Mouse (Mus musculus): ENCODE results near the gene Phf2. TPM values are rescaled to one million over a fixed set of nuclear protein-coding genes. Genes with fewer than 3 reads are reported as not detected.

The Phf2 gene
- polyA plus RNA-seq, 1 experiment, result 20.1 TPM

GRCm38 (mm10) chr13:48760855-48761436 lies 110.0 kb downstream of the Phf2 start:
- H3K27me3 ChIP-seq (ENCODE audit: control insufficient read depth, insufficient read depth, insufficient read length), result peaks cover 64% of the 10 kb centered on the region
- no peaks in the 10 kb centered on the region for H3K79me2 ChIP-seq (ENCODE audit: control insufficient read depth, insufficient read depth)
- H3ac ChIP-seq (ENCODE audit: control insufficient read depth, insufficient read length, low read depth), result no peak overlapping the region
- H3K36me3 ChIP-seq (ENCODE audit: control insufficient read depth, insufficient read depth), result no peaks in the 10 kb centered on the region
- no peak overlapping the region for H3K4me3 ChIP-seq (ENCODE audit: insufficient read depth, poor library complexity, severe bottlenecking)
- TF ChIP-seq USF1 (IDR thresholded peaks at IDR 0.05; ENCODE audit: low read depth), result no peak
- no peak for TF ChIP-seq CTCF (IDR thresholded peaks at IDR 0.05; ENCODE audit: control insufficient read depth, insufficient read depth, insufficient read length)
- no peak for TF ChIP-seq FOSL1 (IDR thresholded peaks at IDR 0.05; ENCODE audit: insufficient read depth, low read length, poor library complexity, severe bottlenecking)
- no peak for TF ChIP-seq MYOD1 (IDR thresholded peaks at IDR 0.05; ENCODE audit: control insufficient read depth, insufficient read length, low read depth)
- no peak for TF ChIP-seq CEBPB (IDR thresholded peaks at IDR 0.05; ENCODE audit: low read depth)
- H3K79me3 ChIP-seq (ENCODE audit: low read depth), result no peaks in the 10 kb centered on the region

- Histone ChIP-seq H3K27me3 (ENCODE audit: control insufficient read depth, insufficient read depth, insufficient read length) (peaks cover 62% of the 10 kb centered on the region), H3K79me2 (ENCODE audit: control insufficient read depth, insufficient read depth) (no peaks in the 10 kb centered on the region), H3K4me3 (ENCODE audit: insufficient read depth, poor library complexity, severe bottlenecking) (no peak overlapping the region), H3K36me3 (ENCODE audit: control insufficient read depth, insufficient read depth) (no peaks in the 10 kb centered on the region), H3K79me3 (ENCODE audit: low read depth) (no peaks in the 10 kb centered on the region), H3ac (ENCODE audit: control insufficient read depth, insufficient read length, low read depth) (no peak overlapping the region)
- no peak for TF ChIP-seq FOSL1 (IDR thresholded peaks at IDR 0.05; ENCODE audit: insufficient read depth, low read length, poor library complexity, severe bottlenecking)
- TF ChIP-seq CTCF (IDR thresholded peaks at IDR 0.05; ENCODE audit: control insufficient read depth, insufficient read depth, insufficient read length), result no peak
- no peak for TF ChIP-seq CEBPB (IDR thresholded peaks at IDR 0.05; ENCODE audit: low read depth)
- TF ChIP-seq MYOG (IDR thresholded peaks at IDR 0.05; ENCODE audit: control insufficient read depth, extremely low read depth, insufficient read length), result no peak
- no peak for TF ChIP-seq MYOD1 (IDR thresholded peaks at IDR 0.05; ENCODE audit: control insufficient read depth, insufficient read length, low read depth)
- TF ChIP-seq MAX (IDR thresholded peaks at IDR 0.05), result no peak
- no peak for TF ChIP-seq USF1 (IDR thresholded peaks at IDR 0.05; ENCODE audit: low read depth)
These were observed 114.2 kb downstream of the Phf2 start for GRCm38 (mm10) chr13:48756769-48757168.

Other genes starting within 250 kb of the Phf2 start
- 5.5 TPM for gene Ptpdc1, start 245.5 kb downstream of the Phf2 start, polyA plus RNA-seq (2012; fragmentation: generic; extraction: Trizol)
- gene Barx1, start 208.1 kb downstream of the Phf2 start, polyA plus RNA-seq (2012; fragmentation: generic; extraction: Trizol), result not detected
- 73.5 TPM for gene Fam120a, start 96.9 kb upstream of the Phf2 start, polyA plus RNA-seq (2012; fragmentation: generic; extraction: Trizol)